Mouse (Mus musculus) megakaryocyte, embryonic 14.5 days (primary cell): ENCODE results near the gene Dtx2.

Experiments
- FLI1 ChIP-seq: IDR thresholded peaks from 2 replicates; pipeline ENCODE4 v1.6.1; 2012; ENCODE audit warnings: low read length, inconsistent platforms, mixed read lengths
- GATA1 ChIP-seq: IDR thresholded peaks from 3 replicates; pipeline ENCODE4 v1.6.1; 2012; ENCODE audit warnings: mixed read lengths, low read length, inconsistent platforms, borderline replicate concordance

DNA sequence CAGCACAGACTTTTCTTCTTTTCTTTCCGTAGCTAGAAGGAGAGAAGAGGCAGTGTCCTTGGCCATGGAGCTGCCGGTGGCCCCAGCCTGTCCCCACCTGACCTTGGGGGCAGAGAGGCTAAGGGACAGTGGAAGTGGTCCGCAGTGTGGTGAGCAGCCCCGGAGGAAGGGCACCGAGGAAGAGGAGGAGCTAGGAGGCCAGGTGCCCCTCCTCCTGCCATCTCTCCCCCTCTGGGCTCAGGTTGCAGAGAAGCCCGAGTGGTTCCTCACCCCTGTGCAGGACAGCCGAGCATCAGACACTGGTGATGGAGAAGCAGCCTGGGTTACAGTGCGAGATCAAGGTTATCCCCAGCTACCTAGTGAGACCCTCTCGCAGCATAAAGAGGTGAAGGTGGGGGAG, 20.2 kb upstream of the Dtx2 start, which contains the start of gene Ssc4d:
- TF ChIP-seq GATA1 (no peak), FLI1 (no peak)
